Mouse (Mus musculus) megakaryocyte, embryonic 14.5 days (primary cell): ENCODE results near the gene Stpg4.

ENCODE experiments used
- FLI1 ChIP-seq: IDR thresholded peaks from 2 replicates; pipeline ENCODE4 v1.6.1; 2012; ENCODE audit warnings: low read length, inconsistent platforms, mixed read lengths
- GATA1 ChIP-seq: IDR thresholded peaks from 3 replicates; pipeline ENCODE4 v1.6.1; 2012; ENCODE audit warnings: mixed read lengths, low read length, inconsistent platforms, borderline replicate concordance

DNA sequence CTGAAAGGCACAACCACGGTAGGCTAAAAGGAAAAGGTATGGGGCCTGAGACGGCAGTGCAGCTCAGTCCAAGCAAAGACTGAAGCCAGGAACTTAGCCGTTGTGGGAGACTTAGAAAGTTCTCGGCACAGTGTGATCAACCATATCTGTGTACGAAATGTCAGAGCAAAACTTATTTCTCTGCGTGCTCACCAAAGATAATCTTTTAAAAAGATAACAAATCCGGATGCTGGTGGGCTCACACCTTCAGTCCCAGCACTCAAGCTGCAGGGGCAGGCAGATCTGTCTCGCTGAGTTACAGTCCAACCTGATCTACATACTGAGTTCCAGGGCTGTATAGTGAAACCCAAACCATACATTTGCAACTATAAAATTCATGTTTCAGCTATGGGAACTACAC lies 41.9 kb upstream of the Stpg4 start:
- TF ChIP-seq GATA1 (no peak), FLI1 (no peak)
